Mouse (Mus musculus) embryonic fibroblast, embryonic 13.5 days (primary cell): Measurements from ENCODE around the gene Pex7. TPM values are rescaled to one million over a fixed set of nuclear protein-coding genes. Genes with fewer than 3 reads are reported as not detected.
A peak's percentile ranks its signal among the peaks of the same experiment; 100 is the strongest.

Source experiments
- H3K27ac ChIP-seq: 2 replicates; pipeline ENCODE4 v1.5.1; 2012; ENCODE audit warnings: low read length, control low read depth, inconsistent platforms; ENCODE audit not compliant: insufficient read depth
- H3K4me1 ChIP-seq: 2 replicates; pipeline ENCODE4 v1.6.1; 2011; ENCODE audit warnings: low read length; ENCODE audit not compliant: control insufficient read depth, insufficient read depth
- H3K4me3 ChIP-seq: 2 replicates; pipeline ENCODE4 v1.5.1; 2011; ENCODE audit warnings: mild to moderate bottlenecking, control low read depth, low read length; ENCODE audit not compliant: insufficient read depth
- CTCF ChIP-seq: IDR thresholded peaks from 2 replicates; pipeline ENCODE4 v1.5.1; 2011; ENCODE audit warnings: mild to moderate bottlenecking, control low read depth, low read length, moderate library complexity, borderline replicate concordance; ENCODE audit not compliant: insufficient read depth
- POLR2A ChIP-seq: IDR thresholded peaks from 2 replicates; pipeline ENCODE4 v1.6.1; 2011; ENCODE audit warnings: low read depth, mild to moderate bottlenecking, control low read depth, low read length, moderate library complexity
- polyA plus RNA-seq: library from polyadenylated mRNA; stranded (reverse); fragments of >200 nt; gene quantifications from 2 replicates; pipeline ENCODE4 v1.2.4, GENCODE M21; 2011; ENCODE audit warnings: low read depth; ENCODE audit not compliant: missing spikeins, insufficient read length

Gene Pex7
- polyA plus RNA-seq, 1 experiment = 13.6 TPM

- Histone ChIP-seq H3K27ac (no peak overlapping the region), H3K4me3 (no peak overlapping the region), H3K4me1 (no peaks in the 10 kb centered on the region; the same call in 1 of the 2 replicates)
- TF ChIP-seq POLR2A = no peak
- TF ChIP-seq CTCF = no peak
These were observed 35.1 kb upstream of the Pex7 start for GRCm38 (mm10) chr10:19942621-19943020.

- no peak overlapping the region for H3K4me3 ChIP-seq
- H3K4me1 ChIP-seq = no peaks in the 10 kb centered on the region; the same call in 1 of the 2 replicates
- no peak for TF ChIP-seq POLR2A
- no peak for TF ChIP-seq CTCF
- H3K27ac ChIP-seq = no peak overlapping the region
These were observed 34.4 kb upstream of the Pex7 start for GRCm38 (mm10) chr10:19941914-19942313.

- Histone ChIP-seq H3K4me1 (no peaks in the 10 kb centered on the region; the same call in 1 of the 2 replicates), H3K4me3 (no peak overlapping the region)
These were observed 33.6 kb upstream of the Pex7 start for GRCm38 (mm10) chr10:19941063-19941462.

GRCm38 (mm10) chr10:19940626-19941025, 33.1 kb upstream of the Pex7 start:
- Histone ChIP-seq H3K27ac (no peak overlapping the region), H3K4me1 (no peaks in the 10 kb centered on the region; the same call in 1 of the 2 replicates), H3K4me3 (no peak overlapping the region)
- TF ChIP-seq CTCF = no peak
- TF ChIP-seq POLR2A = no peak

More at GRCm38 (mm10) chr10:19941063-19941462, 33.6 kb upstream of the Pex7 start:
- no peak overlapping the region for H3K27ac ChIP-seq
- no peak for TF ChIP-seq POLR2A
- no peak for TF ChIP-seq CTCF

- TF ChIP-seq CTCF (no peak), POLR2A (no peak)
- H3K4me3 ChIP-seq = no peak overlapping the region
- H3K4me1 ChIP-seq = no peaks in the 10 kb centered on the region; the same call in 1 of the 2 replicates
- no peak overlapping the region for H3K27ac ChIP-seq
These were observed 32.6 kb upstream of the Pex7 start for GRCm38 (mm10) chr10:19940127-19940526.

GRCm38 (mm10) chr10:19939282-19939705, 31.8 kb upstream of the Pex7 start:
- TF ChIP-seq CTCF (no peak), POLR2A (no peak)
- Histone ChIP-seq H3K27ac (no peak overlapping the region), H3K4me1 (no peaks in the 10 kb centered on the region; the same call in 1 of the 2 replicates), H3K4me3 (no peak overlapping the region)

- Histone ChIP-seq H3K27ac (no peak overlapping the region), H3K4me1 (no peaks in the 10 kb centered on the region; the same call in 1 of the 2 replicates), H3K4me3 (no peak overlapping the region)
- TF ChIP-seq CTCF (no peak), POLR2A (no peak)
These were observed 31.2 kb upstream of the Pex7 start for GRCm38 (mm10) chr10:19938738-19939137.

GRCm38 (mm10) chr10:19936961-19937708, 29.6 kb upstream of the Pex7 start:
- no peak overlapping the region for H3K4me3 ChIP-seq
- no peak overlapping the region for H3K27ac ChIP-seq
- TF ChIP-seq CTCF (no peak), POLR2A (no peak)
- no peaks in the 10 kb centered on the region; the same call in 1 of the 2 replicates for H3K4me1 ChIP-seq

- no peak overlapping the region for H3K27ac ChIP-seq
- TF ChIP-seq POLR2A (no peak), CTCF (no peak)
- no peak overlapping the region for H3K4me3 ChIP-seq
- H3K4me1 ChIP-seq = no peaks in the 10 kb centered on the region; the same call in 1 of the 2 replicates
These were observed 28.4 kb upstream of the Pex7 start for GRCm38 (mm10) chr10:19935821-19936367.

GRCm38 (mm10) chr10:19935295-19935623, 27.8 kb upstream of the Pex7 start:
- TF ChIP-seq POLR2A = no peak
- no peak for TF ChIP-seq CTCF
- H3K4me3 ChIP-seq = peak overlapping the region; percentile 46
- H3K27ac ChIP-seq = no peak overlapping the region
- H3K4me1 ChIP-seq = no peaks in the 10 kb centered on the region; the same call in 1 of the 2 replicates
